Mouse (Mus musculus) kidney, embryonic 14.5 days (tissue): Measurements from ENCODE around the gene Tlk1. TPM values are rescaled to one million over a fixed set of nuclear protein-coding genes. Genes with fewer than 3 reads are reported as not detected.

Source experiments
- ATAC-seq: fragments of 200-750 bp; cut with Nextera tagmentation; 2 replicates; pipeline ENCODE4 v1.8.0; 2017; ENCODE audit warnings: moderate number of reproducible peaks, mild to moderate bottlenecking, moderate TSS enrichment, moderate library complexity; ENCODE audit not compliant: low FRiP score, low TSS enrichment
- H3K27ac ChIP-seq: fragments of 300-500 bp; sonication (generic); 2 replicates; pipeline ENCODE4 v1.5.1; 2014; ENCODE audit warnings: low read depth, mild to moderate bottlenecking, low read length, moderate library complexity, mixed read lengths
- H3K27me3 ChIP-seq: fragments of 300-500 bp; sonication (generic); 2 replicates; pipeline ENCODE4 v1.6.1; 2014; ENCODE audit warnings: mild to moderate bottlenecking, low read length; ENCODE audit not compliant: control insufficient read depth, insufficient read depth
- H3K36me3 ChIP-seq: fragments of 300-500 bp; sonication (generic); 2 replicates; pipeline ENCODE4 v1.6.1; 2014; ENCODE audit warnings: low read length, mixed read lengths; ENCODE audit not compliant: control insufficient read depth, insufficient read depth
- H3K4me1 ChIP-seq: fragments of 300-500 bp; sonication (generic); 2 replicates; pipeline ENCODE4 v1.6.1; 2014; ENCODE audit warnings: low read length, mixed read lengths; ENCODE audit not compliant: control insufficient read depth, insufficient read depth
- H3K4me2 ChIP-seq: fragments of 300-500 bp; sonication (generic); replicated peaks from 2 replicates; pipeline ENCODE4 v1.6.1; 2014; ENCODE audit warnings: low read depth, mild to moderate bottlenecking, low read length
- H3K4me3 ChIP-seq: fragments of 300-500 bp; sonication (generic); 2 replicates; pipeline ENCODE4 v1.5.1; 2014; ENCODE audit warnings: mild to moderate bottlenecking, low read length
- H3K9ac ChIP-seq: fragments of 300-500 bp; sonication (generic); 2 replicates; pipeline ENCODE4 v1.6.1; 2014; ENCODE audit warnings: low read depth, mild to moderate bottlenecking, low read length, moderate library complexity
- H3K9me3 ChIP-seq: fragments of 300-500 bp; sonication (generic); 2 replicates; pipeline ENCODE4 v1.6.1; 2016; ENCODE audit warnings: low read length; ENCODE audit not compliant: control insufficient read depth
- WGBS: fragments of 180-500 bp; shearing (Covaris S2); extraction: QIAGEN DNeasy Blood & Tissue Kit; methylation state at CpG from one replicate; pipeline ENCODE4 v1.1.7; 2014; 5-methylcytosine and 5-hydroxymethylcytosine counted together
- polyA plus RNA-seq: library from polyadenylated mRNA; unstranded; fragments of >200 nt; fragmentation: Nextera tagmentation; extraction: Ambion mirVana; gene quantifications from 2 replicates; pipeline ENCODE4 v1.2.1, GENCODE M21; 2014

The Tlk1 gene
- polyA plus RNA-seq, 1 experiment from 2014 or later, result 37.4 TPM

DNA sequence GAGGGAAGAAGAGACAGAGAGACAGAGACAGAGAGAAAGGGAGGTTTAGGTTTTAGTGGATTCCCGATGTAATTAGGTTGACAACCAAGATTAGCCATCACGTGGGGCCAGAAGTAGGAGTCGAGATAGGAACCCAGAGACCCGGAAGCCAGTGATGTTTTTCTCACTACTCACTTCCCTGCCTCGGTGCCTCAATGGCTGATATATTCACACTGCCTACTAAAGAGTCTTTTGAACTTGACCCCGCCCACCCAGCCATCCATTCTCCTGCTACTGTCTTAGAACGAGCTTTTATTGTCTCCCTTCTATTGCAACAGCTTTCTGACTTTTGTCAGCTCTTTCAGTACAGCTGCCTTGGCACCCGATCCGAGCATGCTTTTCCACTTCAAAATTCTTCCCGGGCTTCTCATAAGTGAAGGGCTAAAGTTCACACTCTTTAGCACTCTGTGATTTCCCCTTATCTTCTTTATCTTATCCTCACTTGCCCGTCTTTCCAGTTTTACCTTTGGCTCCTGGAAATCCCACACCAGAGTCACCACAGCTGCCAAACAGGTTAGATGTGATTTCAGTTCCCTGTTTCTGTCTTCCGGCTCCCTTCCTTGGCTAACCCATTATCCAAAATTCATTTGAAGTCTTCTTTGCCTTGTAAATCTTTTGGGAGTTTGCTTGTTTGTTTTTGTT lies 13.1 kb upstream of the Tlk1 start:
- Histone ChIP-seq H3K27ac (no peak overlapping the region), H3K4me3 (no peak overlapping the region), H3K4me1 (no peaks in the 10 kb centered on the region; the same call in 1 of the 2 replicates), H3K9ac (no peak overlapping the region), H3K9me3 (no peaks in the 10 kb centered on the region), H3K36me3 (no peaks in the 10 kb centered on the region), H3K27me3 (no peaks in the 10 kb centered on the region), H3K4me2 (no peak overlapping the region)
- 20% methylated on average over 12 of the region's 12 CpGs for WGBS
- no peak for ATAC-seq

DNA sequence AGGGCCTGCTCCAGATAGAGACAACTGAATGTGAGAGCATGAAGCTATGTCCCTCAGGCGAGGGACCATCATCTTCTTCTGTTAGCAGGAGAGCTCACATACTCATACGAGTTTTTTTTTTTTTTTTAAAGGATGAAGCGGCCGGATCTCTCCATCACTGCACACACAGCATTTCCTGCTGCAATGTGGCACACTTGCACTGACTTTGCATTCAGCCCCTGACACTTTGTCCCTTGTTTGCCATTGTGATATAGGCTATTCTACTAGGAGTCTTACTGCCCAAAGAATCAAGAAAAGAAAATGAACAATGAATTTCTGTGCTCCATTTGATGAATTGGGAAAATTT lies 10.8 kb upstream of the Tlk1 start:
- no peak overlapping the region for H3K4me3 ChIP-seq
- H3K9ac ChIP-seq, result no peak overlapping the region
- H3K4me1 ChIP-seq, result no peaks in the 10 kb centered on the region
- H3K27ac ChIP-seq, result no peak overlapping the region
- no peak for ATAC-seq
- H3K4me2 ChIP-seq, result no peak overlapping the region
- 68% methylated on average over 4 of the region's 4 CpGs for WGBS
- no peaks in the 10 kb centered on the region for H3K9me3 ChIP-seq
- no peaks in the 10 kb centered on the region for H3K36me3 ChIP-seq
- H3K27me3 ChIP-seq, result no peaks in the 10 kb centered on the region

DNA sequence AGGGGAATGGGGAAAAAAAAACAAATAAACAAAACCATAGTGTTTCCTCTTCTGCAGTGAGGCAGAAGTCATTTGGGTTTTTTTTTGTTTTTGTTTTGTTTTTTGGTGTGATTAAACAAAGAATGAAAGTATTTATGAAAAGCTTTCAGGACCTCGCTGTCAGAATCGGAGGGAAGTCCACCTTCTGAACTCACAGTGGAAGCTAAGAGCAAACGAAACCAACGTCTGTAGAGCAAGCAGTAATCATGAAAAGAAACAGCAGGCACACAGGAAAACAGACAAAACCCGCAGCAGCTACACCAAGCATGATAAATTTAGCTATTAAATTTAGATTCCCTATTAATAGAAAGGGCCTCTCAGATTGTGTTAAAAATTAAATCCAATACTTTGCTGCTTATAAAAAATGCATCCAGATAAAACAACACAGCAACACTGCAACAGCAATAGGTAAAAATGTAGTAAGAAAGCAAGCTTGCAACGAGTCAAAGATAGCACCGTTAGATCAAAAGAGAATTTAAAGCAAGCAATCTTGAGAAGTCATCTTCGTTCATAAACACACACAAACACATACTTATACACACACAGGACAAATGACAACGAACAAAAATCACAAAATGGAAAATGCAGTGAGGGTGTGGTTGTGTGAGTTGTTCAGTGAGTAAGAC lies 10.2 kb upstream of the Tlk1 start:
- H3K27me3 ChIP-seq, result no peaks in the 10 kb centered on the region
- H3K36me3 ChIP-seq, result no peaks in the 10 kb centered on the region
- no peak overlapping the region for H3K9ac ChIP-seq
- H3K4me1 ChIP-seq, result no peaks in the 10 kb centered on the region
- no peak overlapping the region for H3K4me2 ChIP-seq
- H3K27ac ChIP-seq, result no peak overlapping the region
- no peaks in the 10 kb centered on the region for H3K9me3 ChIP-seq
- no peak overlapping the region for H3K4me3 ChIP-seq
- ATAC-seq, result no peak
- 70% methylated on average over 9 of the region's 9 CpGs for WGBS

DNA sequence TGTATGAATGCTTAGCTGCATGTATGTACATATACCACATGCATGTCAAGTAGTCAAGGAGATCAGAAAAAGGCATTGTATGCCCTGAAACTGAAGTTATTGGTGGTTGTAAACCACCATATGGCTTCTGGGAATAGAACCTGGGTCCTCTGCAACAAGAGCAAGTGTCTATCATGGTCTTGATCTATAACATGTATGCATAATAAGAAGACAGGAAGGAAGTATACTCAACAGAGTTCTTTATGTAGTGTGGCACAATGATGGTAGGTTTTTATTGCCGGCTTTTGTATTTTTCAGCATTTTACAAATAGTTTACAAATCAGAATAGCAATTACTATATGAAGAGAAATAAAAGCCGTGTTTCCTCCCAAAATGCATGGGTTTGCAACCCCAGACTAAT lies 9.7 kb upstream of the Tlk1 start:
- H3K36me3 ChIP-seq, result no peaks in the 10 kb centered on the region
- no peaks in the 10 kb centered on the region for H3K4me1 ChIP-seq
- no peaks in the 10 kb centered on the region for H3K27me3 ChIP-seq
- no peak overlapping the region for H3K4me3 ChIP-seq
- no peak for ATAC-seq
- no peak overlapping the region for H3K9ac ChIP-seq
- 84% methylated on average over 2 of the region's 2 CpGs for WGBS
- no peak overlapping the region for H3K27ac ChIP-seq
- no peaks in the 10 kb centered on the region for H3K9me3 ChIP-seq
- H3K4me2 ChIP-seq, result no peak overlapping the region

DNA sequence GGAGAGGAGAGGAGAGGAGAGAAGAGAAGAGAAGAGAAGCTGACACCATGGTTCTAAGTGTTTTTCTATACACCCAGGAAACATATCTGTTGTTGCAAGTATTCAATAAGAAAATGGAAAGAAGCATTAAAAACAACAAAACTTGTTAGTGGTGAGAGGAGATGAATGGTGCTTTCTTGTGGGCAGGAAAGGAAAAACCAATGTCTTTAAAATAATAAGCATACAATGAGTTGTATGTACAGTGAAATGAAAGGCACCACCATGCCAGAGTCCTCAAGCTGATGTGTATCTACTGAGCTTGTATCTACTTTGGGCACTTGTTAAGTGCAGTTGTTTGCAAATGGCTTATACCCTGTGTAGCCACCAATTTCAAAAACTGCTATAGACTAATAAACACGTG lies 7.7 kb upstream of the Tlk1 start:
- H3K4me1 ChIP-seq, result no peaks in the 10 kb centered on the region

DNA sequence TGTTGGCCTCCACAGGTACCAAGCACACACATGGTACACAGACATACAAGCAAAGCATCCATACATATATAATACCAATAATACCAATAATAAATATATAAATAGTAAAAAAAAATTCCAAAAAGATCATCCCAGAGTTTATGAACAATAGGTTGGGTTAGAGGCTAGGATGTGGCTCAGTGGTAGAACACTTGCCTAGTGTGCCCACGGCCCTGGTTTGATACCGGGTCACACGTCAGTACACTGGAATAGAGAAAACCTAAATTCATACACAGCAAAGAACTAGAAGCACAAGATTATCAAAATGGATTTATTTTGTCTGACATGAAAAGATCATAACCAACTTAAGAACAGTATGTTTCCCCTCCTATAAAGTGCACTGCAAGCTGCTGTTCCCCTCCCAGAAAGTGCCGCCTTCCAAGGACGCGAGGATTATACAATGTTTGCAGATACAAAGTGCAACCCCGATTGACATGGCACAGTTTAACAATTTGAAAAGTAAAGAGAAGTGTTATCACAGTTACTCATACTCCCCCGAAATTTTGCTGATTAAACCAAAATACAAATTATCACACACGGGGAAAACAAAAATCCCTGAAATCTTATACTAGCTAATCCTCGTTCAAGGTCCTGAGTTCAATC lies 6.3 kb upstream of the Tlk1 start:
- Histone ChIP-seq H3K36me3 (no peaks in the 10 kb centered on the region), H3K4me3 (no peak overlapping the region), H3K4me2 (no peak overlapping the region), H3K4me1 (no peaks in the 10 kb centered on the region), H3K27me3 (no peaks in the 10 kb centered on the region), H3K9me3 (no peaks in the 10 kb centered on the region), H3K27ac (no peak overlapping the region), H3K9ac (no peak overlapping the region)
- no peak for ATAC-seq
- WGBS, result 87% methylated on average over 10 of the region's 10 CpGs

More for the DNA sequence above, 7.7 kb upstream of the Tlk1 start:
- no peak overlapping the region for H3K9ac ChIP-seq
- H3K27ac ChIP-seq, result no peak overlapping the region
- no peaks in the 10 kb centered on the region for H3K9me3 ChIP-seq
- H3K4me2 ChIP-seq, result no peak overlapping the region
- 68% methylated on average over 1 of the region's 1 CpGs for WGBS
- no peak for ATAC-seq
- H3K4me3 ChIP-seq, result no peak overlapping the region
- H3K27me3 ChIP-seq, result no peaks in the 10 kb centered on the region
- no peaks in the 10 kb centered on the region for H3K36me3 ChIP-seq

- 83% methylated on average over 2 of the region's 2 CpGs for WGBS
- no peaks in the 10 kb centered on the region for H3K36me3 ChIP-seq
- no peak overlapping the region for H3K27ac ChIP-seq
- H3K27me3 ChIP-seq, result no peaks in the 10 kb centered on the region
- H3K4me2 ChIP-seq, result no peak overlapping the region
- ATAC-seq, result no peak
- no peaks in the 10 kb centered on the region for H3K9me3 ChIP-seq
- no peak overlapping the region for H3K9ac ChIP-seq
- H3K4me1 ChIP-seq, result no peaks in the 10 kb centered on the region
- H3K4me3 ChIP-seq, result no peak overlapping the region
Measured at GRCm38 (mm10) chr2:70830683-70831082, 5.2 kb upstream of the Tlk1 start.

GRCm38 (mm10) chr2:70829946-70830610 lies 4.5 kb upstream of the Tlk1 start:
- Histone ChIP-seq H3K4me2 (no peak overlapping the region), H3K36me3 (no peaks in the 10 kb centered on the region), H3K4me3 (no peak overlapping the region), H3K27me3 (no peaks in the 10 kb centered on the region), H3K9ac (no peak overlapping the region), H3K4me1 (no peaks in the 10 kb centered on the region), H3K9me3 (no peaks in the 10 kb centered on the region), H3K27ac (no peak overlapping the region)
- no peak for ATAC-seq
- 94% methylated on average over 5 of the region's 5 CpGs for WGBS

GRCm38 (mm10) chr2:70827780-70828179 lies 2.3 kb upstream of the Tlk1 start:
- Histone ChIP-seq H3K9ac (no peak overlapping the region), H3K27ac (no peak overlapping the region), H3K9me3 (no peaks in the 10 kb centered on the region), H3K4me3 (no peak overlapping the region), H3K4me2 (no peak overlapping the region), H3K4me1 (no peaks in the 10 kb centered on the region), H3K27me3 (no peaks in the 10 kb centered on the region), H3K36me3 (no peaks in the 10 kb centered on the region)
- 88% methylated on average over 8 of the region's 8 CpGs for WGBS
- no peak for ATAC-seq
